Comparison of ENCODE assay signal across 8 mouse cellular contexts in genomic region chr8:46551029-46551428, GRCm38 (mm10). TPM values are rescaled to one million over a fixed set of nuclear protein-coding genes. Genes with fewer than 3 reads are reported as not detected.
A peak's percentile ranks its signal among the peaks of the same experiment; 100 is the strongest.
DNase-seq lines count a peak whose midpoint lies in the region; ATAC-seq and TF ChIP-seq lines count a peak whose summit lies in the region.

No protein-coding gene starts in this region.

- H3K4me2 ChIP-seq in hindbrain, embryonic 11.5 days (replicated peaks; ENCODE audit: low read depth, low read length) = peak overlapping the region; percentile 53

- no peaks in the 10 kb centered on the region for H3K27me3 ChIP-seq in spleen, adult 2 months (ENCODE audit: control insufficient read depth, insufficient read depth, low read length)
- no peaks in the 10 kb centered on the region for H3K27me3 ChIP-seq in hindbrain, embryonic 11.5 days (ENCODE audit: control insufficient read depth, insufficient read depth, low read length)
- no peaks in the 10 kb centered on the region for H3K27me3 ChIP-seq in midbrain, embryonic 10.5 days (ENCODE audit: low read depth, poor library complexity, severe bottlenecking)

- 39% methylated on average over 4 of the region's 4 CpGs for WGBS in spleen, adult 2 months
- 52% methylated on average over 4 of the region's 4 CpGs for WGBS in hindbrain, embryonic 11.5 days
- 54% methylated on average over 4 of the region's 4 CpGs for WGBS in midbrain, embryonic 10.5 days

- H3K27ac ChIP-seq in spleen, adult 2 months (ENCODE audit: insufficient read depth, low read length) = no peak overlapping the region
- peak overlapping the region; percentile 65; the same call in 1 of the 2 replicates for H3K27ac ChIP-seq in hindbrain, embryonic 11.5 days (ENCODE audit: low read depth, low read length)
- H3K27ac ChIP-seq in midbrain, embryonic 10.5 days (replicated peaks) = peak overlapping the region; percentile 71

- H3K36me3 ChIP-seq in spleen, adult 2 months (ENCODE audit: control insufficient read depth, insufficient read depth, low read length) = no peaks in the 10 kb centered on the region
- H3K36me3 ChIP-seq in hindbrain, embryonic 11.5 days (ENCODE audit: control insufficient read depth, insufficient read depth, low read length) = no peaks in the 10 kb centered on the region
- peaks cover 12% of the 10 kb centered on the region for H3K36me3 ChIP-seq in midbrain, embryonic 10.5 days

- H3K9me3 ChIP-seq in hindbrain, embryonic 11.5 days (ENCODE audit: control insufficient read depth, low read length) = no peaks in the 10 kb centered on the region
- no peaks in the 10 kb centered on the region for H3K9me3 ChIP-seq in midbrain, embryonic 10.5 days (replicated peaks)

- intact Hi-C loops in left cerebral cortex, postnatal 4 days (cut with DNase I) = no loop called here

- no peak for ATAC-seq in hindbrain, embryonic 11.5 days (ENCODE audit: low FRiP score)

- H3K9ac ChIP-seq in hindbrain, embryonic 11.5 days (ENCODE audit: low read depth, low read length) = peak overlapping the region; percentile 23; the same call in 1 of the 2 replicates

- no peak for TF ChIP-seq POLR2A in spleen, adult 2 months (IDR thresholded peaks at IDR 0.05; ENCODE audit: low read depth, low read length)

- no peaks in the 10 kb centered on the region for H3K4me1 ChIP-seq in spleen, adult 2 months (ENCODE audit: control insufficient read depth, insufficient read depth, insufficient read length)
- no peaks in the 10 kb centered on the region for H3K4me1 ChIP-seq in hindbrain, embryonic 11.5 days (replicated peaks; ENCODE audit: control insufficient read depth, insufficient read depth, low read length)
- H3K4me1 ChIP-seq in midbrain, embryonic 10.5 days = peaks cover 15% of the 10 kb centered on the region

- DNase-seq in adrenal gland, adult (ENCODE audit: inconsistent age in 2 of 2, low spot score in 1 of 2) = peak; percentile 24 to 75
- DNase-seq in adrenal gland, postnatal 14 days = no peak
- DNase-seq in spleen, adult 2 months (ENCODE audit: low read depth in 1 of 2, low spot score in 2 of 2) = no peak
- no peak for DNase-seq in spleen, adult 18-20 months
- DNase-seq in hindbrain, embryonic 11.5 days (ENCODE audit: low spot score) = no peak
- no peak for DNase-seq in midbrain, embryonic 10.5 days (ENCODE audit: low spot score)
- no peak for DNase-seq in gastrocnemius, adult 18-20 months (ENCODE audit: low spot score)
- no peak for DNase-seq in left cerebral cortex, postnatal 4 days

- peak overlapping the region; percentile 74; the same call in 1 of the 2 replicates for H3K4me3 ChIP-seq in spleen, adult 2 months (ENCODE audit: extremely low read depth, insufficient read depth, insufficient read length)
- peak overlapping the region; percentile 73; the same call in 1 of the 2 replicates for H3K4me3 ChIP-seq in hindbrain, embryonic 11.5 days (ENCODE audit: low read depth, low read length)
- H3K4me3 ChIP-seq in midbrain, embryonic 10.5 days = peak overlapping the region; percentile 78

- TF ChIP-seq CTCF in spleen, adult 2 months (IDR thresholded peaks at IDR 0.05; ENCODE audit: extremely low read depth, insufficient read depth, insufficient read length, insufficient replicate concordance) = no peak

RNA-seq across cellular contexts. Expression of gene Cenpu, which starts 0.8 kb away (rescaled TPM):
- 5.6 and 6.9 TPM in 2 replicates for total RNA-seq in adrenal gland, postnatal 14 days (2021)
- polyA plus RNA-seq in spleen, adult 2 months (2012; rRNA removed) = 1.5 and 2.3 TPM in 2 replicates
- polyA plus RNA-seq in hindbrain, embryonic 11.5 days (2014; fragmentation: Nextera tagmentation; extraction: Ambion mirVana) = 23.9 and 29.3 TPM in 2 replicates
- 30.2 and 30.5 TPM in 2 replicates for polyA plus RNA-seq in midbrain, embryonic 10.5 days (2016; fragmentation: Nextera tagmentation; extraction: Ambion mirVana)
- total RNA-seq in gastrocnemius, adult 18-20 months (2021) = not detected
- total RNA-seq in left cerebral cortex, postnatal 4 days (2021) = 1 to 10 TPM; 4.6 to 5.8 TPM

Comparison
In these comparisons a context has a peak if more than half of its experiments do, and no peak if none do; other contexts are left out.
1. DNase-seq: peak in adrenal gland, adult (2 of 2); none in adrenal gland, postnatal 14 days (single experiment), spleen, adult 2 months (0 of 2), spleen, adult 18-20 months (0 of 2), hindbrain, embryonic 11.5 days (single experiment), midbrain, embryonic 10.5 days (single experiment), gastrocnemius, adult 18-20 months (single experiment) and left cerebral cortex, postnatal 4 days (single experiment).
2. Peak in every context shown above with its lines, with median percentiles within 50 percentile points of each other: H3K4me3 ChIP-seq.